Mouse (Mus musculus) gastrocnemius, postnatal 4 days (tissue): ENCODE data around the gene Znhit3. TPM values are rescaled to one million over a fixed set of nuclear protein-coding genes. Genes with fewer than 3 reads are reported as not detected.
"Not testable (repeated sequence)": the region's sequence is repeated elsewhere in the genome, so short reads cannot be mapped to it uniquely, and the experiment has no call there.

Experiments
- DNase-seq, 2 experiments: peaks; one replicate each; pipeline ENCODE4 v3.0.0; 2021 to 2022; ENCODE audit warnings: low spot score in 2 of 2, mixed read lengths in 2 of 2
- microRNA-seq: library from miRNA; unstranded; fragments of <30 nt; microRNA quantifications from one replicate; pipeline ENCODE4 v1.2.0, GENCODE M21; 2021
- total RNA-seq, 2 experiments: library from RNA; stranded (reverse); gene quantifications; 2 replicates each; pipeline ENCODE4 v1.2.3; 2021

The Znhit3 gene
- total RNA-seq, 2 experiments from 2014 or later = 12.2 to 14.7 TPM

DNA sequence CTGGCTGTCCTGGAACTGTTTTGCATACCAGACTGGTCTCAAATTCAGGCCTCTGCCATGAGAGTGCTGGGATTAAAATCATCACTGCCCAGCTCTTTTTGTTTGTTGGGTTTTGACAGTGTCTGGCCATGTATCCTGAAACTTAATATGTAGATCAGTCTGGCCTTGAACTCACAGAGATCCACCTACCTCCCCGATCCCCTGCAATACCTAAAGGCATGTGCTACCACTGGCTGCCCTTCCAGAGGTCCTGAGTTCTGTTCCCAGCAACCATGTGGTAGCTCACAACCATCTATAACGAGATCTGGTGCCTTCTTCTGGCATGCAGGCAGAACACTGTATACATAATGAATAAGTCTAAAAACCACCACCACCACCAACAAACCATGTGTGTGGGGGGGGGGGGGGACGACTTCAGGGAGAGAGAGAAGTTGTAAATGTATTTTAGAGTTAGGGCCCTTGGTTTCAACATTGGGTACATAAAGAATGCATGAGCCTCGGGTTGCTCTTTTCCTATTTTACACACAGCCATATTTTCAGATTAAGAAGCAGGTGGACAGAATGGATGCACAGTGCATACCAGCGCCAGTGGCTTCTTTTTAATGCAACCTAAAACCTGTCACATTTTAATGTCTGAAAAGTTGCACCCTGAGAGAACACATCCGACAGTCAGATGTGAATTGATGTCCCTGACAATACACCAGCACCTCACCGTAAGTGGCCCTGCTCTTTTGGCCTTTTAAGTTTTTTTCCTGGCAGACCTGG, 37.0 kb downstream of the Znhit3 start:
- no peak for DNase-seq

GRCm38 (mm10) chr11:84876020-84876419, 40.1 kb downstream of the Znhit3 start:
- DNase-seq = not testable (repeated sequence)

DNA sequence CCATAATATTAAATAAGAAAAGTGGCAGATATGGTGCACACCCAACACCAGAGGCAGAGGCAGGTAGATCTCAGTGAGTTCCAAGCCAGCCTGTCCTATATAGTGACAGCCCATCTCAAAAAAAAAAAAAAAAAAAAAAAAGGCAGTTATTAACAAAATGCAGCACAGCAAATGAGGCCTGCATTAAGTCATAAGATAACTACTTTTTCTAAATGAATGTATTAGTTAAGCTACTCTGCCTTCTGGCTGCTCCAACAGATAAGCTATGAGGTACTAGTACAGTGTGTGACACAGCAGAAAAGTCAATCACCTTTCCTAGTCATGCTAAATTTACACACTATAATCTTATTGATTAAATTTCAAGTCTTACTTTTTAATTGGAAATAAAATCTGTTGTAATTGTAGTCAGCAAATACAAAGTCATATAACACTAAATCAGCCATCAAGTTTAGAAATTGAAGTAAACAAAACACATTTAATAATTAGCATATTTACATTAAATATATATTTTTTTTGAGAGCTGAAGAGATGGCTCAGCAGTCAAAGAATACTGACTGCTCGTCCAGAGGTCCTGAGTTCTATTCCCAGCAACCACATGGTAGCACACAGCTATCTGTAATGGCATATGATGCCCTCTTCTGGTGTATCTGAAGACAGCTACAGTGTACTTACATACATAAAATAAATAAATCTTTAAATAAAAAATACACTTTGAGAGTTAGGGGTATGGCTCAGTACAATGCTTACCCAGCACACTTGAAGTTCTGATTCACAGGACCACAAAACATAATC, 42.9 kb downstream of the Znhit3 start:
- DNase-seq = no peak

DNA sequence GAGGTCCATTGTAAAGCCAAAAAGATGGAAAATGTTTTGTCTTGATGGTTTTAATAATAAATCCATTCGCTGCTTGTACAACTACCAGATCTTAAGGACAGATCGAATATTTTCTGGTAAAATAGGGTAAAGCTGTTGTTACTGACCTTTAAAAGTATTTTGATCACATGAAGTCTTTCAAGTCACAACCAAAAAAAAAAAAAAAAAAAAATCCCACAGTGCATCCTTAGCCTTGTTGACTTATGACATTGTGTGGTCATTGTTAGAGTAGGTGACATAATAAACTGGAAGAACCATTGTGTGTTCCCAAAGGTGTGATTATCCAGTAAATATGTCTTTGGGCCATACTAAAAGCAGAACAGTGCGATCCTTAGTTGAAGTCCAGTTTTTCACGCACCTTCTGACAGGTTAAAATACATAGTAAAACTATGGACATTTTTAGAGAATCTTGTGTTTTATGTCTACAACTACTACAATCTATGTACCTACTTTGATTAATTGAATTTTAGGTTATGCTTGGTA, 44.6 kb downstream of the Znhit3 start:
- no peak for DNase-seq

DNA sequence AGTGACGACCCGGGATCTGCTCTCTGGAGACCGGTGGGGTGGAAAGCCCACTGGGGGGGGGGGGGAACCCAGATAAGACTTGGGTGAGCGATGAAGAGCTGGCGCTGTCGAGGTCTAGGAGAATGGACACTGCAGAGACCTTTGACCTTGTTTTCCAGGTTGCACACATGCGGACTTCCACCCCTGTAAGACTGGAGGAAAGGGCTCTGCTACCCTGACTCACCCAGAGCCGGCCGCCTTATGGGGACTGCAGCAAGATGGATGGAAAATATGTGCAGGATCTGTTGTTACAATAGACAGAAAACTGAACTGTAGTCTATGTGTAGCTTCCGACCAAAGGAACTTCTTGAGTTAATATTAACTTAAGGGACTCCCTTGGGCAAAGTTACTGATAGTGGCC, 45.1 kb downstream of the Znhit3 start:
- peak in 1 of 2 experiments; percentile 22 for DNase-seq

GRCm38 (mm10) chr11:84870337-84871043, 45.7 kb downstream of the Znhit3 start, which contains the start of gene Ggnbp2:
Gene Ggnbp2, minus strand, starts transcription at chr11:84870817.
- peak; percentile 86 to 93 for DNase-seq

GRCm38 (mm10) chr11:84869537-84870232, 46.5 kb downstream of the Znhit3 start:
- DNase-seq = peak; percentile 90 to 96

DNA sequence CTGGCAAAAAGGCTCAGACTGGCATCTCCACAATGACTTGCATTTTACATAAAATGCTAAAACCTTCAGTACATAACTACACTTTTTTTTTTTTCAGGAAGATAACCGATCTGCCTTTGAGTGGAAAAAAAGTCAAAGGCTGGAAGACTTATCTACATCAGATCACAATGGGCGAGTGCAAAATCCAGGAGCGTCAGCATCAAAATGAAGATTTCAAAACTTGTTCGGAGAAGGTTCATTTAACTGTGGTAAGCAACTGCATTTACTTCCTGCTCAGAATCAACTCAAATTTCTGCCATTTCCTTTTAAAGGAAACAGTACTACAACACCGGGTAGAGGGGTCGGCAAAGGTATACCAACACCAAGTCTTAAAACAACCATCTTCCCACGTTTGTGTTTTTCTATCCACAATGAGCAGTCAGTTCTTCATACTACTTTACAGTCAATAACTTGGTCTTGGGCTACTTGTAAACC, 47.3 kb downstream of the Znhit3 start:
- no peak for DNase-seq

DNA sequence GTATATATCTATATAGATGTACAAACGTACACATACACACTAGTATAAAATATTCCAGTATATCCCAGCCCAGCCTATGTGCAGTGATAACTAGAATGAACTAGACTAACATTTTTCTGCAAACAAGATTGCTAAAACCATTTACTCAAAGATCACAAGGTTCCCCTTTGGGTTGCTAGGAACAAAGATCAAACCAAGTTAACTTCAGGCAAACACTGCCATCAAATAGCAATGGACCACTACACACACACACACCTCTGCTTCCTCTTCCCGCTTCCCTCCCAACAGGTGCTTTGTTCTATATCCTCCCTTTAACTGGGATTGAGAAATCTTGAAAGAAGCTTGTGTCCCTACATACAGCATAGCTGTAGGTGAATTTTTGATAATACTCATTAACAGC, 48.6 kb downstream of the Znhit3 start:
- no peak for DNase-seq

GRCm38 (mm10) chr11:84865268-84865667, 50.9 kb downstream of the Znhit3 start:
- no peak for DNase-seq

Small RNA genes lying within 50 kb of the gene (microRNA-seq; reads per million reads assigned to microRNA genes)
- gene Gm23564 = not detected

Other genes with a start within 250 kb of the Znhit3 start
- gene Mrm1, start 96.9 kb downstream of the Znhit3 start, total RNA-seq = 1 to 10 TPM; 6.5 to 6.7 TPM
- 10 to 100 TPM; 13.7 to 16.9 TPM for gene Dhrs11, start 87.4 kb downstream of the Znhit3 start, total RNA-seq
- 10 to 100 TPM; 57.5 to 63.0 TPM for gene Ggnbp2, start 45.5 kb downstream of the Znhit3 start, total RNA-seq
- gene Myo19, start 36.2 kb downstream of the Znhit3 start, total RNA-seq = 1 to 10 TPM; 7.7 to 7.8 TPM
- 1 to 10 TPM; 5.6 to 6.4 TPM for gene Pigw, start 36.1 kb downstream of the Znhit3 start, total RNA-seq
- gene Car4, start 41.4 kb upstream of the Znhit3 start, total RNA-seq = 1 to 10 TPM; 6.7 to 8.7 TPM
- gene Usp32, start 223.8 kb upstream of the Znhit3 start, total RNA-seq = 10 to 100 TPM; 14.2 to 17.0 TPM